Mouse (Mus musculus) cerebellum, adult 2 months (tissue): ENCODE results near the gene Slco2b1.

Source experiments
- CTCF ChIP-seq: fragments of 200-500 bp; IDR thresholded peaks from 2 replicates; pipeline ENCODE4 v1.5.1; 2011; ENCODE audit warnings: low read depth, mild to moderate bottlenecking, control low read depth, low read length, moderate library complexity, borderline replicate concordance; ENCODE audit not compliant: insufficient read depth
- POLR2A ChIP-seq: fragments of 200-500 bp; IDR thresholded peaks from 2 replicates; pipeline ENCODE4 v1.6.1; 2011; ENCODE audit warnings: low read length, control low read depth, borderline replicate concordance; ENCODE audit not compliant: insufficient read depth

DNA sequence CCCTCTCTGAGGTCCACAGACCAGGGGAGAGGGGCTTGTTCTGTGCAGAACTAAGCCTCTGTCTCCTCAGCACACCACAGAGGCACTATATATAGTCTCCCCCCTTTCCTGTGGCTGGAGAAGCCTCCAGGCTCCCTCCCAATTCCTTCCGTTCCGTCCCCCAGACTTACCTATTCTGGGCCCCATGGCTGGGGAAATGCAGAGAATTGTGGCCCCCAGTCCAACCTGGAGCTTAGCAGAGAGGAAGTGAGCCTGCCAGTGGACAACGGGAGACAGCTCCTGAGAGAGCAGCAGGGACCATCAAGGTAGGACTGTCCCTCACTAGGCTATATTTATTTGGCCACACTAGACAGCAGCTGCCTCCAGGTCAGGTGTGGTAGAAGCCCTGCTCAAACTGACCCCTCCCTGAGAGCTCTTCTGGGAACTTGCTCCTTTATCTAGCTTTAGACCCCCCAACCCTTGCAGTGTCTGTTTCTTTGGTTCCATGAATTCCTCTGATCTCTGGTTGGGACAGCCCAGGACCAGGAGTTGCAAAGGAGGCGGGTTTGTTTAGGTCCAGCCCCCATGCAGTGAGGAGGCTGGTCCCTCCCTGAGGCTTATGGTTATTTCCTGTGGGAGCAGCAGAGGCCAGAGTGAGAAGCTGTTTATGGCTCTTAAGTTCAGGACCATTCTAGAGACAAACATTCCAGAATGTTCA lies 4.7 kb downstream of the Slco2b1 start:
- TF ChIP-seq POLR2A (no peak), CTCF (no peak)
